Mouse (Mus musculus) hindbrain, postnatal 0 days (tissue): ENCODE measurements around the gene Clgn. TPM values are rescaled to one million over a fixed set of nuclear protein-coding genes. Genes with fewer than 3 reads are reported as not detected.

Experiments used
- ATAC-seq: fragments of 200-750 bp; cut with Nextera tagmentation; 2 replicates; pipeline ENCODE4 v1.8.0; 2017; ENCODE audit warnings: mild to moderate bottlenecking, moderate TSS enrichment, moderate library complexity
- DNase-seq: peaks from one replicate; pipeline ENCODE4 v3.0.0-alpha.2; 2015; ENCODE audit warnings: low spot score
- H3K27ac ChIP-seq: fragments of 300-500 bp; sonication (generic); 2 replicates; pipeline ENCODE4 v1.5.1; 2014; ENCODE audit warnings: mild to moderate bottlenecking
- H3K27me3 ChIP-seq: fragments of 300-500 bp; sonication (generic); 2 replicates; pipeline ENCODE4 v1.6.1; 2014; ENCODE audit warnings: low read length, mixed read lengths; ENCODE audit not compliant: insufficient read depth
- H3K36me3 ChIP-seq: fragments of 300-500 bp; sonication (generic); 2 replicates; pipeline ENCODE4 v1.6.1; 2014; ENCODE audit warnings: low read length, mixed read lengths; ENCODE audit not compliant: insufficient read depth
- H3K4me1 ChIP-seq: fragments of 300-500 bp; sonication (generic); 2 replicates; pipeline ENCODE4 v1.6.1; 2014; ENCODE audit warnings: antibody characterized with exemption, low read length, mixed read lengths; ENCODE audit not compliant: insufficient read depth
- H3K4me2 ChIP-seq: fragments of 300-500 bp; sonication (generic); 2 replicates; pipeline ENCODE4 v1.6.1; 2014; ENCODE audit warnings: low read depth, mild to moderate bottlenecking, low read length, moderate library complexity, mixed read lengths
- H3K4me3 ChIP-seq: fragments of 300-500 bp; sonication (generic); 2 replicates; pipeline ENCODE4 v1.5.1; 2014; ENCODE audit warnings: low read length
- H3K9ac ChIP-seq: fragments of 300-500 bp; sonication (generic); replicated peaks from 2 replicates; pipeline ENCODE4 v1.6.1; 2014; ENCODE audit warnings: mild to moderate bottlenecking, low read length, moderate library complexity, mixed read lengths
- H3K9me3 ChIP-seq: fragments of 300-500 bp; sonication (generic); 2 replicates; pipeline ENCODE4 v1.6.1; 2016; ENCODE audit warnings: low read length, mixed read lengths
- CTCF ChIP-seq: IDR thresholded peaks from 2 replicates; pipeline ENCODE4 v1.5.1; 2016; ENCODE audit warnings: antibody characterized with exemption, control low read depth, low read depth
- WGBS: fragments of 180-500 bp; shearing (Covaris S2); extraction: QIAGEN DNeasy Blood & Tissue Kit; methylation state at CpG from one replicate; pipeline ENCODE4 v1.1.7; 2014; 5-methylcytosine and 5-hydroxymethylcytosine counted together
- polyA plus RNA-seq: library from polyadenylated mRNA; unstranded; fragments of >200 nt; fragmentation: Nextera tagmentation; extraction: Ambion mirVana; gene quantifications from 2 replicates; pipeline ENCODE4 v1.2.1, GENCODE M21; 2015
- total RNA-seq: library from RNA; depleted of rRNA; stranded (reverse); fragments of >200 nt; gene quantifications from 2 replicates; pipeline ENCODE4 v1.2.3, GENCODE M21; 2014

Gene Clgn
- total and polyA plus RNA-seq, 2 experiments from 2014 or later, result 5.5 to 13.3 TPM

- ATAC-seq, result no peak
- WGBS, result 75% methylated on average over 4 of the region's 4 CpGs
- no peaks in the 10 kb centered on the region for H3K27me3 ChIP-seq
- no peaks in the 10 kb centered on the region for H3K9me3 ChIP-seq
- no peaks in the 10 kb centered on the region for H3K4me1 ChIP-seq
- no peak overlapping the region for H3K4me3 ChIP-seq
- no peak overlapping the region for H3K9ac ChIP-seq
- no peak overlapping the region for H3K27ac ChIP-seq
- DNase-seq, result no peak
- TF ChIP-seq CTCF, result no peak
- no peak overlapping the region for H3K4me2 ChIP-seq
- no peaks in the 10 kb centered on the region for H3K36me3 ChIP-seq
Observed at GRCm38 (mm10) chr8:83397726-83398125, 8.1 kb downstream of the Clgn start.

- H3K36me3 ChIP-seq, result no peaks in the 10 kb centered on the region
- TF ChIP-seq CTCF, result no peak
- WGBS, result 82% methylated on average over 10 of the region's 10 CpGs
- DNase-seq, result no peak
- no peak overlapping the region for H3K4me3 ChIP-seq
- no peak overlapping the region for H3K9ac ChIP-seq
- H3K27ac ChIP-seq, result no peak overlapping the region
- no peak for ATAC-seq
- H3K4me1 ChIP-seq, result no peaks in the 10 kb centered on the region
- H3K4me2 ChIP-seq, result no peak overlapping the region
- no peaks in the 10 kb centered on the region for H3K9me3 ChIP-seq
- no peaks in the 10 kb centered on the region for H3K27me3 ChIP-seq
Observed at GRCm38 (mm10) chr8:83405548-83405947, 15.9 kb downstream of the Clgn start.

- peak; percentile 23 for DNase-seq
- Histone ChIP-seq H3K4me2 (no peak overlapping the region), H3K9ac (no peak overlapping the region), H3K36me3 (no peaks in the 10 kb centered on the region), H3K27ac (no peak overlapping the region), H3K27me3 (no peaks in the 10 kb centered on the region), H3K4me3 (no peak overlapping the region), H3K4me1 (no peaks in the 10 kb centered on the region), H3K9me3 (no peaks in the 10 kb centered on the region)
- whole genome bisulfite sequencing, result 43% methylated on average over 6 of the region's 6 CpGs
- no peak for ATAC-seq
- peak; percentile 57 for TF ChIP-seq CTCF
Observed at GRCm38 (mm10) chr8:83406836-83407235, 17.2 kb downstream of the Clgn start.

DNA sequence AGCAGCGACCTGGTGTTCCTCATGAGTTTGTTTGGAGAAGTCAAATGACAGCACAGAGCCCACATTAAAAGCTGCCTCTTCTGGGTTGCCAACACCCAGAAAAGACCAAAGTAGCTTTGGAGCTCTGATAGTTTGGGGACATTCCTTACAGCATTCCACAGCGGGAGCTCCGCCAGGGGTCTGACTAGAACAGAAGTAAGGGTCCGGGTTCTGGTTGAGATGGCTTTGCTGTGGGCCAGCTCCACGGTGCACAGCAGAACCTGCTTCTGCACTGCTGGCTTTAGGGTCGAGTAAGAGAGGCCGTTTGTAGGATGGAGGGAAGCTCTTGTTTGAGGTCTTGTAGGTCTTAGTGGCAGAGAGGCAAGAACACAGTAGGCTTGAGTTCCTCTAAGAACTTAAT lies 18.8 kb downstream of the Clgn start:
- Histone ChIP-seq H3K4me2 (no peak overlapping the region), H3K9me3 (no peaks in the 10 kb centered on the region), H3K27me3 (no peaks in the 10 kb centered on the region), H3K36me3 (no peaks in the 10 kb centered on the region), H3K4me3 (no peak overlapping the region), H3K27ac (no peak overlapping the region), H3K4me1 (no peaks in the 10 kb centered on the region), H3K9ac (no peak overlapping the region)
- 83% methylated on average over 7 of the region's 7 CpGs for WGBS
- ATAC-seq, result no peak
- no peak for DNase-seq
- TF ChIP-seq CTCF, result no peak

DNA sequence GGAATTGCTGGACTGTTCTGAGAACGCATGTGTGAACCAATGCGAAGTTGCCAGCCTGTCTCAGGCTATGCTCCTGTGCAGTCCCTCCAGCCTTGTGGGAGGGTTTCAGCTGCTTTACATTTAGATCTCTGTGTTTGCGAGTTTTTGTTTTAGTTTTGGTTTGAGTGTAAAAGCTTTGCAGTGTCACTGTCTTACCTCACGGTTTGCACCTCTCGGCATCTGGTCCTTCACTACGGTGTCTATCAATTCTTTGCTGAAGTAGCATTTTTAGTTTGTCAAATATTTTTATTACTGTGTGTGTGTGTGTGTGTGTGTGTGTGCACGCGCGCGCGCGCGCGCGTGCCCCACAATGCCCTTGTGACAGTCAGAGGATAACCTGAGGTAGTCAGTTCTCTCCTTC lies 27.2 kb downstream of the Clgn start:
- Histone ChIP-seq H3K9me3 (no peaks in the 10 kb centered on the region), H3K4me1 (no peaks in the 10 kb centered on the region), H3K27me3 (no peaks in the 10 kb centered on the region), H3K4me3 (no peak overlapping the region), H3K36me3 (no peaks in the 10 kb centered on the region), H3K4me2 (no peak overlapping the region), H3K27ac (no peak overlapping the region), H3K9ac (no peak overlapping the region)
- 97% methylated on average over 15 of the region's 15 CpGs for WGBS
- no peak for ATAC-seq
- no peak for DNase-seq
- TF ChIP-seq CTCF, result no peak

- no peak for DNase-seq
- no peak overlapping the region for H3K27ac ChIP-seq
- TF ChIP-seq CTCF, result no peak
- H3K36me3 ChIP-seq, result no peaks in the 10 kb centered on the region
- H3K4me3 ChIP-seq, result no peak overlapping the region
- 86% methylated on average over 6 of the region's 6 CpGs for WGBS
- ATAC-seq, result no peak
- H3K9ac ChIP-seq, result no peak overlapping the region
- no peaks in the 10 kb centered on the region for H3K27me3 ChIP-seq
- no peak overlapping the region for H3K4me2 ChIP-seq
- H3K9me3 ChIP-seq, result no peaks in the 10 kb centered on the region
- H3K4me1 ChIP-seq, result no peaks in the 10 kb centered on the region
Observed at GRCm38 (mm10) chr8:83417970-83418369, 28.3 kb downstream of the Clgn start.

DNA sequence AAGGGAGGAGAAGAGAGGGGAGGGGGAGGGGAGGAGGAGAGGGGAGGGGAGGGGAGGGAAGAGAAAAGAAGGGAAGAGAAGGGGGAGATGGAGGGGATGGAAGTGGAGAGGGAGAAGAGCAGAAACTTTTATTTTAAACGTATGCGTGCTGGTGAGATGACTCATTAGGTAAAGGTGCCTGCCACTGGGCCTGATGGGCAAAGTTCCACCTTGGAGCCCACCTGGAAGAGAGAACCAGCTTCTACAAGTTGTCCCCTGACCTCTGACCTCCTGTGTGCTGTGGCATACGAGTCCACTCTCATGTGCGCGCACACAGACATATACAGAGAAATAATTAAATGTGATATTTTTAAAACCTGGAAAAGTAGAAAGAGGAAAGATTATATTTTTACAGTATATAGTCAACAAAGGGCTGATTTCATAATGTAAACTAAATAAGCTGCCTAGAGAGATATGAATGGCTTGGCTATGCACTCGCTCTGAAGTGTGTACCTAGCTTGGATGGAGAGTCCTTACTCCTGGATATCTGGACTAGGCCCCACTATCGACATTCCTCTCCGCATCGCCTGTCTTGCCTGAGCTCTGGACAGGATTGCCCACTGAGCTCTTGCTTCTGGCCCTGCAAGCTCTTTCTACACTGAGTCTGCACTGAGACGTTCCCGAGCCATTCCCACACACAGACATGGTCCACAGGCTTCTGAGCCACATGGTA lies 29.3 kb downstream of the Clgn start:
- Histone ChIP-seq H3K27ac (no peak overlapping the region), H3K36me3 (no peaks in the 10 kb centered on the region), H3K4me2 (no peak overlapping the region), H3K27me3 (no peaks in the 10 kb centered on the region), H3K9me3 (no peaks in the 10 kb centered on the region), H3K9ac (no peak overlapping the region), H3K4me1 (no peaks in the 10 kb centered on the region), H3K4me3 (no peak overlapping the region)
- TF ChIP-seq CTCF, result no peak
- ATAC-seq, result no peak
- DNase-seq, result no peak
- WGBS, result 92% methylated on average over 11 of the region's 11 CpGs
